Mouse (Mus musculus) cerebellum, adult (tissue): Measurements from ENCODE around the gene Ddx19a.
A peak's percentile ranks its signal among the peaks of the same experiment; 100 is the strongest.
"Not testable (repeated sequence)": the region's sequence is repeated elsewhere in the genome, so short reads cannot be mapped to it uniquely, and the experiment has no call there.

Experiments used
- ATAC-seq: cut with Nextera tagmentation; 2 replicates; pipeline ENCODE4 v1.9.2; 2017; ENCODE audit warnings: mild to moderate bottlenecking, moderate library complexity, mixed read lengths; ENCODE audit not compliant: insufficient number of reproducible peaks, low FRiP score, low TSS enrichment

The Ddx19a gene

DNA sequence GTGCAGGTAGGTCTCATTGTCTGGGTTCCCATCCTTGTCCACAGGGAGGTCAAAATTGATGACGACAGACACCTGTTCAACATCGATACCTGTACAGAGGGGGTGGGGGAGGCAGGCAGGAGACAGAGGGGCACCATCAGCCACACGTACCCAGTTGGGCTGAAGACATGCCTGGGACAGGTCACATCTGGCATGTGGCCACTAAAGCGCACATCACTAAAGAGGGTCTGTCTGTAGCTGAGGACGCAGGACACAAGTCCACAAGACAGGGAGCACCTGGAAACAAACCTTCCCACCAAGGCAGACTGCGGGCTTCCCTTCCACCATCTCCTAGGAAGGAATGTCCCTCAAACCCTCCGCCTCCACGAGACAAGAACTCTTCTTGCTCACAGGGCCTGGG is 21.1 kb downstream of the Ddx19a start:
- ATAC-seq: peak; percentile 33; the same call in 1 of the 2 replicates

DNA sequence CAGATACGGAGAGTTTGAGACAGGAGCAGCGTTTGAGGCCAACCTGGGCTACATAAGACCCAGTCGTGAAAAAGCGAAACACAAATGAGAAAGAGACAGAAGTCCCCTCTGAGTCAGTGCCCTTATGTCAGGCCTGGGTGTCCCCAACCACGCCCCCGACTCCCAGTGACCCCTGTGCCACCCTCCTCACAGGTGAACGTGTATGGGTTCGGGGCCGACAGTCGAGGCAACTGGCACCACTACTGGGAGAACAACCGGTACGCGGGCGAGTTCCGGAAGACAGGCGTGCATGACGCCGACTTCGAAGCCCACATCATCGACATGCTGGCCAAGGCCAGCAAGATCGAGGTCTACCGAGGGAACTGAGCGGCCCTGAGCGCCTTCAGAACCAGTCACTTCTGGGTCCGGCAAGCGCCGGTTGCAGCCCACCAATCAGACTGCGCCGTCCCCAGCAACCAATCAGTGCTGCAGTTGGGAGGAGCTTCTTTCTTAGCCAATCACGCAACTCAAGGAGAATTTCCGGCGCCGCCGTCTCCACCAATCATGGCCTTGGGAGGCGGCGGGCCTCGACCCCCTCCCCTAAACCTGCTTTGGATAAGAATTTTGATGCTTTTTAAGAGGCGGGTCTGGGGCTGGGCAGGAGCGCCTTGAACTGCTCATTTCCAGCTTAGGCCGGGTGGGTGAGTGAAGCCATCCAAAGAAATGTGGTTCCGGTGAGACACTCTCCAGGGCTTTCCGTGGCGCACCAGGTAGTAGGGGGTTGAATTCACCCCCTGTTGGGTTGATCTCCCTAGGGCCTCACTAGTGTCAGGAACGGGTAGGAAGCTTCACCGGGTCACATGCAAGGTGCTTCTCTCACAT is 27.5 kb downstream of the Ddx19a start:
- peak; percentile 58 for ATAC-seq

DNA sequence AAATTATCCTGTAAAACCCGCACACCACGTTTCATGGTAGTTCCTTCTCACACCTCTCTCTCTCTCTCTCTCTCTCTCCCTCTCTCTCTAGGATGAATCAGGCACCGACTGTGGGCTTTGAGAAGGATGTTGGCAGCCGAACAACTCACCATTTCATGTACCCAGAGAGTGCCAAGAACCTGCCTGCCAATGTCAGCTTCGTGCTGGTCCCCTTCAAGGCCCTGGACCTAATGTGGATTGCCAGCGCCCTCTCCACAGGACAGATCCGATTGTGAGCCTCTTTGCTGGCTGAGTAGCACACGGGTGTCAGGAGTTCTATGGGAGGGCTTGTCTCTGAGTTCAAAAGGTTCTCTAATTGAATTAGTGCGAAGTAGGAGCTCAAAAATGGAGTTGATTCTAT is 30.3 kb downstream of the Ddx19a start:
- peak; percentile 19; the same call in 1 of the 2 replicates for ATAC-seq

DNA sequence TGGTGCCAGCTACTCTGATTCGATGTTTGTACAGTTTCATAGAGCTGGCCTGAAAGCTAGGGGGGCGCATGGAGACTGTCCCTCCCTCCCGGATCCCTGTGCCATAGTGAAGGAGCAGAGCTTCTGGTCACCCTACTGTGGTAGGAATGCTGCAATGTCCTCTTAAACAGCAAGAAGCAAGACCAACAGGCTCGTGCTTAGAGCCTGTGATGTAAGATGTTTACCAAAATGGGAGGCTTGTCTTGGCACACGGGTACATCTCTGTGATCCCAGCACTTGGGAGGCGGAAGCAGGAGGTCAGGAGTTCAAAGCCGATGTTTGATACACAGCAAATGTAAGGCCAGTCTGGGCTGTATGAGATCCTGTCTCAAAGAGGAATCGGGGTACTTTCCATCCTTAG is 31.0 kb downstream of the Ddx19a start:
- ATAC-seq: no peak

GRCm38 (mm10) chr8:110965594-110965993 is 32.0 kb downstream of the Ddx19a start:
- peak; percentile 42; the same call in 1 of the 2 replicates for ATAC-seq

GRCm38 (mm10) chr8:110964666-110965065 is 32.9 kb downstream of the Ddx19a start:
- no peak for ATAC-seq

- no peak for ATAC-seq
Observed at GRCm38 (mm10) chr8:110963051-110963450, 34.5 kb downstream of the Ddx19a start.

GRCm38 (mm10) chr8:110959906-110960305 is 37.7 kb downstream of the Ddx19a start:
- ATAC-seq: peak; percentile 78

- ATAC-seq: 0 out of 2 replicates have a peak, but pooled peaks have one; percentile 42
Observed at GRCm38 (mm10) chr8:110959071-110959780, 38.4 kb downstream of the Ddx19a start.

- ATAC-seq: not testable (repeated sequence)
Observed at GRCm38 (mm10) chr8:110958553-110958952, 39.0 kb downstream of the Ddx19a start.

GRCm38 (mm10) chr8:110958135-110958534 is 39.5 kb downstream of the Ddx19a start:
- no peak for ATAC-seq

DNA sequence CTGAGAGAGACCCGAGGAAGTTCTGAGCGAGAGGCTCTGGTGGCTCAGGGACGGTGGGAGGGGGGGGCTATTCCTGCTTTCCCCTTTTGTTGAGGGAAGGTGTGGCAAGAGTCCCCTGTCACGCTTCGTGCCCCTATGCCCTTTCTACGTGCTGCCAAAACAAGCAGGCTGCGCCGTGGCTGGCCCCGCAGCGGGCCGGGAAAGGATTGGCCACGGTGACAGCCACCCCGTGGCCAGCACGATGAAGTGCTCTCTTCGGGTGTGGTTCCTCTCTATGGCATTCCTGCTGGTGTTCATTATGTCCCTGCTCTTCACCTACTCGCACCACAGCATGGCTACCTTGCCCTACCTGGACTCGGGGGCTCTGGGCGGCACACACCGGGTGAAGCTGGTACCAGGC is 40.1 kb downstream of the Ddx19a start:
- peak; percentile 67 for ATAC-seq

DNA sequence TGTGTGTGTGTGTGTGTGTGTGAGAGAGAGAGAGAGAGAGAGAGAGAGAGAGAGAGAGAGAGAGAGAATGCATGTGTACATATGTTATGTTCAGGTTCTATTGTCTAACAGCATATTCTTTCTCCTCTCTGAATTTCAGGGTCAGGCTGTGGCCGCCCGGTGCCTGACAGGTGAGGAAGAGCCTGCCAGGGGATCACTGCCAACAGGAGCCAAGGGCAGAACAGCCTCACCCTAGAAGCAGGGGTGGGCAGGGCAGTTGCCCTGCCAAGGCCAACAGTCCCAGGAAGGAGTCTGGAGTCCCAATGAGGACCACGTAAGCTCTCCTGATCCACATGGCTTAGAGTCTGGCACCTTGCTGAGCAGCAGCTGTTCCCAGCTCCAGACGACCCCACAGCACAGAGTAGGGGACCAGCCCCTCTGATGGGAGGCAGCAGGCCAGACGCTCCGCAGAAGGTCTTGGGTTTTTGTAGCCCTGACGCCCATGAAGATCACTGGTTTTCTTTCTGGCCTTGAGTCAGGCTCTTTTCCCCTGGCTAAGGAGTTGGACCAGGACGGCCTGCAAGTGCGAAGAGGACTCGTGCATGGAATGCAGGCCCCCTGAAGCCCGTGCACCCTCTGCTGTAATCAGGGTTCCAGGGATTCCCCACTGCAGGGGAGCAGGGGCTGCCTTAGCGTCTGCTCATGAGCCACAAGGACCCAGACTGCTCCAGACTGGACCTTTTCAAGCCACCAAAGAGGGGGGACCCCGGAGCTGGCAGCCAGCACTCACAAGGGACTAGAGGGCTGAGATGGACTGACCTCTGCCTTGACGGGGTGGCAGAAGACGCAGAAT is 40.8 kb downstream of the Ddx19a start:
- ATAC-seq: 0 out of 2 replicates have a peak, but pooled peaks have one; percentile 45

- no peak for ATAC-seq
Observed at GRCm38 (mm10) chr8:110954776-110955175, 42.8 kb downstream of the Ddx19a start.

DNA sequence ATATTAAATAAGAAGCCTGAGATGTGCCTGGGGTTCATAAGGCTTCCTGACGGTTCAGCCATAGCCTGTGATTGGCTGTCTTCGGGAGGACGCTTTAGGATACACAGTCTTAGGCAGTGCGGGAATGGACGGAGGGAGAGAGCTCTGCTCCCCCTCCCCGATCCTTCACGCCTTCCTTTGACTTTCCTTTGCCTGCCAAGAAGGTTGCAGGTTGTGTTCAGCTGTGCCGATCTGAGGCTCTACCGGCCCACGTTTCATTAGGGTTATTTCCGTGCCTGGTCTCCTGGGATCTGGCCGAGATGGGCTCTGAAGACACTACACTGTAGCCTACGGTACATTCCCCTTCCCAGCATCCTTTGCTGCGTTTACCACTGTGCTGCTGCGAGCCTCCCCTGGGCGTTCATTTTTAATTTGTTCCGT is 47.5 kb downstream of the Ddx19a start:
- peak; percentile 36; the same call in 1 of the 2 replicates for ATAC-seq

GRCm38 (mm10) chr8:110945716-110946115 is 51.9 kb downstream of the Ddx19a start:
- ATAC-seq: no peak

DNA sequence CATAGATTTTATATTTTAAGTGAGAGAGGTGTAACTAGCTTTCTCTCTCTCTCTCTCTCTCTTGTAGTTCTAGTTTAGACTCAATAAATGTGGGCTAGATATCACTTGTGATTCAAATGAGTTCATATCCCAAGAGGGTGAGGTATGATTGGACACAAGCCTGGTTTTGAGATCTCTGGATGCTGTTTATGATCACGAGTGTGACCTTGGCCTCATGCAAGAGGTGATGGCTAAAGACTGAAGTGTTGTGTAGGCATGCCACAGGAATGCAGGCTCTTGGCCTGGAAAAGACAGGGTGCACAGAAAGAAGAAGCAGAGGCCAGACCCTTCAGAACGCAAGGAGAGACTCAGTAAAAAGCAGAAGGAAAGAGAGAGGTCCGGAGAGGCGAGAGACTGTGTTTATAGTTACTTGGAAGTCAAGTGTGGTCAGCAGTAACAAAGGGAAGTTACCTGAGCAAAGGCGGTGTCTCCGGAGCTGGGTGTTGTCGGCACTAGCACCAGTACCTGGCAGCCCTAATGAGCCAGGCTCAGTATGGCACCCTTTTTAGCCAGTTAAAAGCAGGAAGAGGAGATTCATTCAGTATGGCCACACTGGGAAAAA is 53.2 kb downstream of the Ddx19a start:
- no peak for ATAC-seq

DNA sequence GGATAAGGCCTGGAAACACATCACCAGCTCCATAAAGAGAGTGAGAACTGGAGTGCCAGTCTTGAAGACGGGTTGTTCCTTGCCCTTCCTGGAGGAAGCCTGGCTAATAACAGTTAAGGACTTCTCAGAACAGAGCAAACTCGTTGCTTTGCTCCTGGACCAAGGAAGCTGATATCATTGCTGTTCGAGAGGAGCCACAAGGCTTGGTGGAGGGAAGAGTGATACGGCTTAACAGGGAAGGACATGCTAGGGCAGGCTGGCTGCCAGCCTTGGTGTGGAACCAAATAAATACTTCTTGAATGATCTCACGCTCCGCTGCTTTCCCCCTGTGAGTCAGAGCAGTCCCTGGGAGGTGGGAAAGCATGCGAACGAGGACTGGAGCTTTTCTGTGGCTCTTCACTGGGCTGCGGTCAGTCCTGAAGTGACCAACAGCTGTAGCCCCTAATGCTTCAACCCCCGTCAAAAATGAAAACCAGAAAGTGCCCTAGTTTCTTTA is 56.1 kb downstream of the Ddx19a start:
- peak; percentile 23; the same call in 1 of the 2 replicates for ATAC-seq

- ATAC-seq: peak; percentile 80
Observed at GRCm38 (mm10) chr8:110940682-110941452, 56.7 kb downstream of the Ddx19a start.
